Mouse (Mus musculus) bone marrow macrophage, adult 2 months (primary cell): ENCODE measurements around the gene Alkbh5.

Experiments used
- CTCF ChIP-seq: IDR thresholded peaks from 2 replicates; pipeline ENCODE4 v1.5.1; 2012; ENCODE audit warnings: low read depth, mild to moderate bottlenecking, low read length, moderate library complexity
- POLR2A ChIP-seq: IDR thresholded peaks from 2 replicates; pipeline ENCODE4 v1.6.1; 2012; ENCODE audit warnings: mild to moderate bottlenecking, low read depth, low read length, borderline replicate concordance

DNA sequence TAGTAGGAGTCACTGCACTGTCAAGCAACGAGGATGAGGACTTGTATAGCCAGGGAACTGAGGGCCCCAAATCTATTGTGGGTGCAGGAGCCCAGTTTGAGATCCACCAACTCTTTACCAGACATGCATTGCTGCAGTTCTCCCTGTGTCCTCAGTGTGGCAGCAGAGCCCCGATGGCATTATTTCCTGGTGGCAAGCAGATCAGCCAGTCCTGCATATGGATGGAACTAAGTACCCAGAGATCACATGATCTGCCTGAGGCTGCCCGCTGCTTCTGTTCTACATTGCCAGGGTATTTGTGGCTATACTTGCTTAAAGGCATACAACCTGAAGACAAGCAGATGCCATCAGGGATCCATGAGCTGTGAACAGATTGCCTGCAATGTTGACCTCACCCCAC lies 23.2 kb downstream of the Alkbh5 start:
- TF ChIP-seq CTCF, result peak; percentile 62
- no peak for TF ChIP-seq POLR2A
